Mouse (Mus musculus): ENCODE measurements around the gene Ecel1. TPM values are rescaled to one million over a fixed set of nuclear protein-coding genes. Genes with fewer than 3 reads are reported as not detected.

The Ecel1 gene
- total RNA-seq, 2 experiments from 2014 or later, result 0.09 TPM; not detected in 1

DNA sequence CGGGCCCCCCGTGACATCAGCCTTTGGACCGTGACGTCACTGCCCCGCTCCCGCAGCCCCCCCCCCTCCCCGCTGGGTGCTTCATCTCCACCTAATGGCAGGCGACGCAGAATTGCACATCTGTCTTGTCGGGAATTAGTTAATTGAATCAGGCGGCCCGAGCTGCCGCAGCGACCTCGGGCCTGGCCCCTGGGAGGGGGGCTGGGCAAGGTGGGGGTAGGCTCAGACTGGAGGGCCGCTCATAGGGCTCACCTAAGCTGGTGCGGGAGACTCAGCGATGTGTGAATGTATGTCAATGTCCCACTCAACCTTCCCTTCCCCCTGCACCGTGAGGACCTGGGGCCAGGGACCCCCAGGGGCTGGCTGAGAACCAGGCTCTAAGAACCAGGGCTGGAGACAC, 14.1 kb upstream of the Ecel1 start:
- no peak for DNase-seq

DNA sequence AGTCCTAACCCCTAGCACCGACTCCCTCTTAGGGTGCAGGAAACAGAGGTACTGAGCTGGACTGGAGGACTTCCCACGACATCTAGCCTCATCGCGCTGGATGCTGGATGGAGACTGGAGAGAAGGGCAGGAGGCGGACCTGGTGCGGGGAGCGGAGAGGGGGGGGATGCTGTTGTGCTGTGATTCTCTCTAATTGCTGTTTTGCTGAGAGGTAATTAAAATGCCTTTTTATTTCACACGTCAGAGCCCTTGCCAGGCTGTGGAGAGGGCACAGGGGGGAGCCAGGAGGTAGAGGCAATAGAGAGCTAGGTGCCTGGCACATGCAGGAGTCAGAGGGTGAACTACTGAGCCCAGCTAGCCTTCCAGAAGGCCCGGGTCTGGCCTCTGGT, 8.5 kb upstream of the Ecel1 start:
- no peak for DNase-seq

DNA sequence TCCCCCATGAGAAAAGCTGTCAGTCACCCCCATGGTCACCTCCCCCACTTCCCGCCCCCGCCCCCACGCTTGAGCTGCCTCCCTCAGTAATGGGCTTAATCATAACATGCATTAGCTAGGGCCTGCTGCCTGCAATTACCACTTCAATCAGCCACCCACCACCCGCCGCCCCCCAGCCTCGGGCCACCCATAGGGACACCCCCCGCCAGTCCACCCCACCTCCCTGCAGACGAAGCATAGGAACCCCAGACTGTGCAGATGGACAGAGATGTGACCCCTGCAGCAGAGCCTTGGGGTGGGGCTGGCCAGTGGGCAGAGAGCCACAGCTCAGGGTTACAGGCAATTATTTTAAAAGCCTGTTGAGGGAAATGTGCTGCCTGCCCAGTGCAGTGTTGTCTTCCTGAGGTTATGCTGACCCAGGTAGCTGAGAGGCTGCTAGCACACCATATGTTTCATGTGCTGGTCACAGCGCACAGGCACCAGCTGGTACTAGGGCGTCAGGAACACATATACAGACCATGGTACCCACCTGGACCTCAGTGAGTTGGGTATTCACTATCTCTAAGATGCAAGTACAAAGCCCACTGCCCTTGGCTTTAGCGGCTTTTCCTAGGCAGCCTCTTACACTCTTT, 8.0 kb upstream of the Ecel1 start:
- no peak for DNase-seq

DNA sequence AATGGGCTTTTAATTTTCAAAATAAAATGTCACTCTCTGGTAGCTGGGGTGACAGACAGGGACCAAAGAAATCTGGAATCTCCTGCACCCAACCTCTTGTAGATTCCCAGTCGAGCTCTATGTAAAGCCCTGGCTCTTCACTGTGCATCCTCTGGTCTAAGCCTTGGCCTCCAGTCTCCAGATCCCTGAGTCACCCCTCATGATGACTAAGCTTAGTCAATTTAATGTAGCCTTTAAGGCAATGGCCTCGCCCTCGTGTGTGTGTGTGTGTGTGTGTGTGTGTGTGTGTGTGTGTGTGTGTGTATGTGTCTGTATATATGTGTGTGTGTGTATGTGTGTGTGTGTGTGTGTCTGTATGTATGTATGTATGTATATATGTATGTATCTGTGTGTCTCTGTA, 3.1 kb upstream of the Ecel1 start:
- no peak for DNase-seq

DNA sequence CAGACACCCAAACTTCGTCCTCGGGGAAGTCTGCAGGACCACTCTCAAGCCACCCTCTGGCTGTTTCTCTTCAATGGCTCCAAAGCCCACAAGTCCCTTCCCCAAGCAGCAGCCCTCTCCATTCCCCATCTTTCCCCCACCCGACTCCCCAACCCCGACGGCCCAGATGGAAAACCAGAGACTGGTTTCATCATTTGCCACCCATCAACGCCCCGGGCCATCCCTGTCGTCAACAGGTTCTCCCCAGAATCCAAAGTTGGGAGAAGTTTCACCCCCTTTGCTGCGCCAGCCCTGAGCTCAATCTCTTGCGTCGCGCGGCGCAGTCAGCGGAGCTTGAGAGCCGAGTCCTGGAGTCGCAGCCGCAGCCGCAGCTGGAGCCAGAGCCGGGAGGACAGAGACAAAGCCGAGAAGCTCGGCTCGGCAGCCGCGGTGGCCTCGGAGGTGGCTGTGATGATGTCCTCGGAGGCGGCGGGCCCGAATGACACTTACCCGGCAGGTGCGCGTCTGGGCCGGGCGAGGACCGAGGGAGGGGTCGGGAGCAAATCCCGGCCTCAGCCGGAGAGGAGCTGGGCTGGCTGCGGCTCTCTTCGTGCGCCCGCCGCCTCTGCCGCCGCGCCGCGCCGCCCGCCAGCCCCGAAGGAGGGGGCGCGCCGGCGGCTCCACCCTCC, 656 bp downstream of the Ecel1 start:
- no peak for DNase-seq

DNA sequence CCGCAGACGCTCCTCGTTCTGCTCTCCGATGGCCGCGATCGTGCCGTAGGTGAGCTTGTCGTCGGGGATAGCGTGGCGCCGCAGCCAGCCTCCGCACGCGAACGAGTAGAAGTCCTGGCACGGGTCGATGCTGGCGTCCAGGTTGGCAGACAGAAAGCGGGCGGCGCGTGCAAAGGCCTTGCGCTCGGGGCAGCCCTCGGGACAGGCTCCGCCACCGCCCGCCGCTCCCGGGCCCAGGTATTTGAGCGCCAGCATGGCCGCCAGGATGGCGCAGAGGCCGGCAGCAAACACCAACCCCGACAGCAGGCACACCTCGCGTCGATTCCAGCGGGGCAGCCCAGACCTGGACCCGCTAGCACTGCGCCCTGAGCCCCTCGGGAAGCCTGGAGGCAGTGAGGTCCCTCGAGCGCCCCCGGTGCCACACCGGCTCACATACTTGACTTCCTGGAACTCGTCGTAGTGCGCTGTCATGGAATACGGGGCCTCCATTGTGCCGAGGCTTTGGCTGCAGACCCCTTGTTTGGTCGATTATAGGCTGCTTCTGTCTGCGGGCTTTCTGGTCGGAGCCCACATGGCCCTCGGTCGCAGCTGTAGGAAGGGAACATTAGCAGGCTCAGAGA, 1.7 kb downstream of the Ecel1 start:
- no peak for DNase-seq

DNA sequence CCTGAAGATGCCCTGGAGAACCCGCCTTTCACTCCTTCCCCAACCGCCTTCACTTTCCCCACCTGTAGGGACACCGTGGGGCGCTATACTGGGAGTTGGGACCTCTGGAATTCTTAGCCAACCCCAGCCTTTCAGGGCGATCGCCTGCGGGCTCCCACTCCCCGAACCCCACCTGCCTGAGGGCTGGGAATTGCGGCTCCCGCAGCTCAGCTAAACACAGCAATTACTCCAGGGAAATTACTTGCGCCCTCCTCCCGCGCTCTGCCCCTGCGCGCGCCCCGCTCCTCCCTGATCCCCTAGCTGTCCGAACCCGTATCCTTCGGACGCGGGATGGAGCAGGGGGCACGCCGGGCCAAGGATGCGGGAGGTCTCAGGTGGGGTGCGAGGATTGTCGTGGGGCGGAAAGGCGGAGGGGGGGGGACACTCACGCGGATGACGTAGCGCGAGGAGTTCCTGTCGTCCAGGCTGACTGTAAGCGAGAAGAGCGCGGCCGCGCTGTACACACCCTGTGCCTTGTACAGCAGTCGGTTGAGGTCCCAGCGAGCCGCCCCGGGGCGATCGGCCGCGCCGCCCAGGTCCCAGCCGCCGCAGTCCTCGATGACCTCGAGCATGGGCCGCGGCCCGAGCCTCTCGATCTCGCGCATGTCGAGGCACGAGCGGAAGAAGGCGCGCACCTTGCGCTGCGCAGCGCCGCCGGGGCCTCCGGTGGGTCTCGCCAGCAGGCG, 2.4 kb downstream of the Ecel1 start:
- DNase-seq, result no peak

DNA sequence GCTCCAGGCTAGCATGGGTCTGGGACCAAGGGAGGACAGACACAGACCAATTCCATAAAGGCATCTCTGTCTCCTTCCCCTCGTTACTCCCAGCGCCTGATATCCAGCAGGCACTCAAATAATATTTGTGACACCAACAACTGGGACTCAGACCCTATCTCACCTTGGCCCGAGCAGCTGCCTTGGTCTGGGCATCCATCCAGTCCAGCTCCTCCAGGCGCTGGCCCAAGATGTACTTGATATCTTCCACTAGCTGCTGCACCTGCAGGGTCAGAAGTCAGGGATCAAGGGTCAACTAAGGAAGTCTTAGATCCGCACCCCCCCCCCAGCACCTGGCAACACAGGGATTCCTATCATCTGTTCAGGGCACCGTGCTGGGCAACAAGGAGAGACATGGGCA, 5.0 kb downstream of the Ecel1 start:
- DNase-seq, result no peak

DNA sequence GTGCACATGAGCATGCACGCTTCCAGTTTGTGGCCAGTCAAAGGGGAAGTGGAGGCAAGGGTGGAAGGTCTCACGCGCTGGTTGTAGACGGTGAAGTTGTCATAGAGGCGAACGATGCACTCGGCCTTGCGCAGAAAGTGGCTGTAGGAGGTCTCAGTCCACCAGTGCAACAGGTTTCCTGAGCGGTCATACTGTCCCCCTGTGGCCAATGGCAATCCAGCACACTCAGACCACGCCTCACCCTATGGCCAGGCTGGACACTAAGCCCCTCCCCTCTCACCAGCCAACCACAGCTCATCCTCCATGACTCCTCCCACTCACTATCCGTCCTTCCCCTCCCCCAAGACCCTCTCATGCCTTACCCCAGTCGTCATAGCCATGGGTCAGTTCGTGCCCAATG, 6.9 kb downstream of the Ecel1 start:
- no peak for DNase-seq

DNA sequence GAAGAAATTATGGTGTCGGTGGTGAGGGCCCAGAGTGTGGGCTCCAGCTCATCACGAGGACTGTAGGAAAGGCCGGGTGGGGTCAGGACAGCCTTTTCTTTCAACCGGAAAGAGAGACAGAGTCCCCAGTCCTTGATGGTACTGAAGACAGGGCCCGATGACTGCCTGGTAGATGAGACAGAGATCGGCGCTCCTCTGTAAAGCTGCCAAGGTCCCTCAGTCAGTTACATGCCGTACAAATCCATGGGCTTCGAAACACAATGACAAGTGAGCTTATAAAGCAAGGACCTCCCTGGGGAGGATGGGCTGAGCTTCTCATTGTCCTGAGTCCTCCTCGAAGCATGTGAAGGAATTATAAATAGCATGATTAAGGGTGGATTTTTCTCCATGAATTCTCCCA, 13.2 kb downstream of the Ecel1 start:
- no peak for DNase-seq

DNA sequence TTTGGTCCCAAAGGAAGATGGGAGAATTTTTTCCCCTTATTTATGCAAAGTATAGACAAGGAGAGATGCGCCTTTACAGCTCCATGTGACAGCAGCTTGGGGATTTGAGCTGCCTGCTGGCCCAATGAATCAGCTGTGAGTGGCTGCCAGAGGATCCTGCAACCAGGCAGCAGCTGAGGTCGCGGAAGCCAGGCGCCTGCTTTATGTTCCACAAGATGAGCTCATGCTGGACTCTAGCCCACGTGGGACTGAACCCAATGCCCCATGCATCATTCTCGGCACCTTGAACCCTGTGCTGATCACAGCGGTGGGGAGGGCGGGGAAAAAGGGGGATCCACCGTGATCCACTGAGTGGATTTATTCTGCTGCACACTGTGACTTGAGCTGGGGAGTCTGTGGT, 13.9 kb downstream of the Ecel1 start:
- DNase-seq, result peak; percentile 59

DNA sequence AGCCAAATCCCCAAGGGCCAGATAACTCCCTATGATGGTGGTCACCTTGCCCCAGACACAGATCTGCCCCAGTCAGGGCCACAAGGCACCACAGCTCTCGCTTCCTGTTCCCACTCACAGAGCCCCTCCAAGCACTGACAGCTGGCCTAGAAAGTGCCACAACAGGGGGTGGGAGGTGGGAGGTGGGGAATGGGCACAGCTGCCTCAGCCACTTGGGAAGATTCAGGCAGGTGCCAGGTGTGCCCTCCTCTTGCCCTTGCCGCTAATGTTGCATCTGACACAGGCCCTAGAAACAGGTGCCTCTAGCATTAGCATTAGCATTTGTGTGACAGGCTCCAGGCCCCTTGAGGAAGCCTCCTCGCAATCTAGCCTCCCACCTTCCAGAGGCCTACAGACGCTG, 14.8 kb downstream of the Ecel1 start:
- DNase-seq, result no peak

DNA sequence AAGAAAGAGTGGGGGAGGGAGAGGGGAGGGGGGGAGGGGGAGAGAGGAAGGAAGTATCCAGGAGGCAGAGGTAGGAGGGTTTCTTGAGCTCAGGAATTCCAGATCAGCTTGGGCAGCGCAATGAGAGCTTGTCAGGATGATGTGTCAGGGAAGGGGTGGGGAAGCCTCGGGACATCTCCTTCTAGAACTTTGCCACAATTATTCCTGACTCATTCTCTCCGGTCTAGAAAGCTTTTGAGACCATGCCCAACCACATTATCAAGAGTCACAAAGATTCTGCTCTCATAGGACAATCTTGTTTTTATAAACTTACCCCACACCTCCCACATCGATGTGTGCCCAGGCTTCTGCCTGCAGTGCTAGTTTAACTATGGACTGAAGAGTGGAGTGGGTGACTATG, 24.5 kb downstream of the Ecel1 start:
- no peak for DNase-seq

DNA sequence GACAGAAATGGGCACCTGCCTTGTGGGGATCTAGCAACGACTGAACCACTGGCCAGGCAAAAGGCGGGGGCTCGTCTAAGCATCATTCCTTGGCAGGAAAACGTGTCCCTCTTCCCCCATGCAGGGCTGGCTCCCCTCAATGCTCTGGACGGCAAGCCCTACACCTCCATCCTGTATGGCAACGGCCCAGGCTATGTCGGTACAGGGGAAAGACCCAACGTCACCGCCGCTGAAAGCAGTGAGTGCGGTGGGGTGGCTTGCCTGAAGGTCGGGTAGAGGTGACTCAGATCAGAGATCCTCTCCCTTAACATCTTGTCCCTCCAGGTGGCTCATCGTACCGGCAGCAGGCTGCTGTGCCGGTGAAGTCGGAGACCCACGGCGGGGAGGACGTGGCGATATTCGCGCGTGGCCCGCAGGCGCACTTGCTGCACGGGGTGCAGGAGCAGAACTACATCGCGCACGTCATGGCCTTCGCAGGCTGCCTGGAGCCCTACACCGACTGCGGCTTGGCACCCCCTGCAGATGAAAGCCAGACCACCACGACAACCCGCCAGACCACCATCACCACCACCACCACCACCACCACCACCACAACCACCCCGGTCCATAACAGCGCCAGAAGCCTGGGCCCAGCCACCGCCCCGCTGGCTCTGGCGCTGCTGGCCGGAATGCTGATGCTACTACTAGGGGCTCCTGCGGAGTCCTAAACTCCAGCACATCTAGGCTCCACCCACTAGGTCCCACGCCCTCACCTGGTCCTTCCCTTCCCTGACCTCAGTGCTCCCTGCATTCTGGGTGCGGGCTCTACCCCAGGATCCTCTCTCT, 28.9 kb downstream of the Ecel1 start:
- no peak for DNase-seq

DNA sequence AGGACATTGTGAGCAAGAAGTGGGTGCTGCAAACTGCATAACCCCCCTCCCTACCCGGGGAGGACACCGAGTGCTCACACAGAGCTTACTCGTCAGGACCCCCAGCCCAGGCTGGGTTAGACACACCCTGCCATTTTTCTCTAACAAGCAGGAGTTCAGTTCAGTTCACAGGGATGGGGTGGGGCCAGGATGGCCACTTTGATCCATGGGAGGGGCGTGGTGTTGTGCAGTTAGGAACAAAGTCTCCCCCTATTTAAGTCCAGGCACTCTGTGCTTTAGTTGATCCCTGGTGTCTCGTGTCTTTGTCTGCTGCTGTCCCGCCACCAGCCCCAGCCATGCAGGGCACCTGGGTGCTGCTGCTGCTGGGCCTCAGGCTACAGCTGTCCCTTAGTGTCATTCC, 31.6 kb downstream of the Ecel1 start, which contains the start of gene Akp3:
Akp3 (plus strand) TSS at position 301 of the 400 bp plus-strand sequence.
- no peak for DNase-seq

DNA sequence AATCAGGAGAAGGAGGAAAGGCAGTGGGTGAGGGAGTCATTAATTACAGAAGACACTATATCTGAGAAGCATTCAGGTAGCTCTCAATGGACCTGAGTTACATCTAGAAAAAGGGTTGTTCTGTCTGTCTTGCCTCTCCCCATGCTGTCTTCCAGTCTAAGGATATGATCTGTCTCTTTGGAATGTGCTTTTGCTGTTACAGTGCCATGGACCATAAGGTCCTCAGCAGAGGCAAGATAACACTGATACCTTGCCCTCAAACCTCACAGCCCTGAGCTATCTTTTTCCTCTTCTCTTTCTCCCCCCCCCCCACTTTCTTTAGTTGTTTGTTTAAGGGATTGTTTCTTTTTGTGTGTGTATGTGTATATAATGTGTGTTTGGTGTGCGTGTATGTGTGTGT, 41.5 kb downstream of the Ecel1 start:
- no peak for DNase-seq

DNA sequence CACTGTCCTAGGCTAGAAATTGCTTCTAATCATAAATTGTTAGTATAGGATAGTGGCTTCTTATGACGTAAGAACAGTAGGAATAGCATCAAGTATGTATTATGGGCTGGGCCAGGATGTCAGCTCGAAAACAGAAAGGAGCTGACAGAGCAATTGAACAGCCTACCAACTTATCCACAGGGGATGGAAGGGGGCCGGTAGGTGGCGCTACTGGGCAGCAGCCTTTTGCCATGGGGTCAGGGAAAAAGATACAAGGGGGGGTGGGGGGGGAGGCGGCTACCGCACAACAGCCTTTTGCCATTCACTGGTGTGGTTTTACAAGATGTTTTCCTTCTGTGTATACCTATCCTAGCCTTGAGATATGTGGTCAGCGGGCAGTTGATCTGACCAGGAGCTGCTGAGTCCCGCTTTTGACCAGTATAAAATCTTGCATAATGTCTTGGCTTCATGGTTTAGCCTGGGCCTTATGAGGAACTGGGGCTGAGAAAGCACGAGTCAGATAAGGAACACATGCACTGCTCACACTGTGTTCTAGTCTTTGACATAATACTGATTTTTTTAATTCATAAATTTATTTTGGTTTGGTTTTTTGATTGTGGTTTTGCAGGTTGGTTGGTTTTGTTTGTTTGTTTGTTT, 44.5 kb downstream of the Ecel1 start:
- DNase-seq, result peak; percentile 64

DNA sequence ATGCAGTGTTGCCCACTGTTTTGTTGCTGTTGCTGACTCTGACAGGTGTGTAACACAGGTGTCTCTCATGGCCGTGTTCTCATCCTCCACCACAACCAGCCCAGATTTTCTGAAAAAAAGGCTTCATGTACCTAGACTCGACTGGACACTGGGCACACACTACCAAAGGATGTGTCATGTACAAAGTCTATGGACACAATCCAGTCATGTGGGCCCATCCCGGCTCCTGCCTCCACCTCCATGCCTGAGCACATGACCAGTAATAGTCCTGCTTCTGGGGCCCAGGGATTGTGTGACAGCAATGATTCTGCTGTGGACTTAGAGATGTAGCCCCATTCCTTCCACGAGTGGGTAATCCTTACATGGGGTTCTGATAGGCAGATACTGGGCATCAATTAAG, 47.8 kb downstream of the Ecel1 start:
- no peak for DNase-seq

DNA sequence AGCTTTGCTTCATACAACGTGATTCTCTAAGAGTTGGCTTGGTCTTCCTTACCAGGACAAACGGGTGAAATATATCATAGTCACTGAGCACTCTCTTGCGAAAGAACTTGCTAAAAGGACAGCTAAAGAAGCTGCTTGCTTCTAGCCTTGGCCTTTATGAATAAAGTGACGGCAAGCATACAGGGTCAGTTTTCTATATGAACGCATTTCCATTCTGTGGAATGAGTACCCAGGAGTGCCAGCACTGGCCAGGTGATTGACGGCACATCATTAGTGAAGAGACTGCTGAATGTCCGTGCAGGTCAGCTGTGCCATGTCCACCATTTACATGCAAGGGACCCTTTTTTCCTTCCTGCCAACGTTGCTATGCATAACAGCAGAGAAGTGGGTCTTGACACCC, 49.8 kb downstream of the Ecel1 start:
- DNase-seq, result no peak

DNA sequence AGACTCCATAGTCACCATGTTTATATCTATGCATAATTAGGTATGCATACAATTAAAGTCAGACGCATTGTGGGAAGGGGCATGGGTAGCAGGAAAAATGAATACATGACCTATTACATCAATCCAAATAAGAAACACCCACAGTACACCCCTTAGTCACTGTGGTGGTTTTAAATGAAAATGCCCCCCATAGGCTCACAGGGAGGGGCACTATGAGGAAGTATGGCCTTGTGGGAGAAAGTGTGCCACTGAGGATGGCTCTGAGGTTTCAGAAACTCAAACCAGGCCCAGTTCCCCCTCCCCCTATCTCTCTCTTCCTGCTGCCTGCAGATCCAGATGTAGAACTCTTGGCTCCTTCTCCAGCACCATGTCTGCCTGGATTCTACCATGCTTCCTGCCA, 52.4 kb downstream of the Ecel1 start:
- no peak for DNase-seq

DNA sequence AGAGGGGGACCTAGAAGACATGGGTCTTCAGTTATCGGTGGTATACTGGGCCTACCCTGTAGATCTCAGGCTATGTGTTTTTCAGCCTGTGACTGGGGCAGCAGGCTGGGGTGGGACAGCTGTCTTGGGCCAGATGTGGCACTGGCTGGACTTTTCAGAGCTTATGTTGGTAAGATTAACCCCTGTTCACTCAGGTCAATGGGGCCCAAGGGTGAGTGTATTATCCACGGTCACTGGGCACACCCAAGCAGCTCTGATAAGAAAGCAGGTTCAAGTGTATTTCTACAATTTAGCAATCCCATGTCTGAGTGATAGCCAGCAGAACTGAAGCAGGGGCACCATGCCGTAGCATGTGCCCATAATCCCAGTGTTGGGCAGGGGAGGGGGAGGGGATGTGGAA, 54.2 kb downstream of the Ecel1 start:
- DNase-seq, result no peak

DNA sequence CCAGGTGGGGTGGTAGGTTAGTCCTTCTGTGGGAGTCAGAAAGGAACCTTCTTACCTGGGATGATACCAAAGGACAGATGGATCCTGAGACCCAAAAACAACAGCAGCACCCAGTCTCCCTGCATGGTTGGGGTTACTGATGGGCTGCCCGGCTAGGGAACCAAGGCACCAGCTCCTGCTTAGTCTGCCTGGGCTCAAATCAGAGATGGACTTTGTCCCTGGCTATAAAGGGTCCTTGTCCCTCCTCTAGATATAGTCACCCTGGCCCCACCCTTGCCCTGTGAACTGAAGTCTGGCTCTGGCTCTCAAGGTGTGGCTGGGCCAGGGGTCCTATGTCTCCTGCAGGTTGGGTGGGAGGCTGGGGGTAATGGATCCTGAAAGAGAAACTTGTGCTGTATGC, 54.9 kb downstream of the Ecel1 start, which contains the start of gene Alpi:
Alpi (minus strand) TSS at position 196 of the 400 bp plus-strand sequence.
- no peak for DNase-seq

Measured in gastrocnemius, postnatal 10 days (tissue).